Mouse (Mus musculus): ENCODE data around the gene Opn1mw. TPM values are rescaled to one million over a fixed set of nuclear protein-coding genes. Genes with fewer than 3 reads are reported as not detected.
A peak's percentile ranks its signal among the peaks of the same experiment; 100 is the strongest.
"Not testable (repeated sequence)": the region's sequence is repeated elsewhere in the genome, so short reads cannot be mapped to it uniquely, and the experiment has no call there.

Opn1mw gene
- not detected for total RNA-seq (2021)
- long read RNA-seq, experiment 1, partial matches to known transcripts = 0 of 1 reads
- long read RNA-seq, experiment 1, other reads (novel, unspliced or antisense) = 0 of 1 reads
- long read RNA-seq, experiment 2 = 0 reads

GRCm38 (mm10) chrX:74127164-74127563 is at the start of gene Opn1mw:
Gene Opn1mw, plus strand, starts transcription at chrX:74127464.
- no peak for DNase-seq (ENCODE audit: low spot score)

DNA sequence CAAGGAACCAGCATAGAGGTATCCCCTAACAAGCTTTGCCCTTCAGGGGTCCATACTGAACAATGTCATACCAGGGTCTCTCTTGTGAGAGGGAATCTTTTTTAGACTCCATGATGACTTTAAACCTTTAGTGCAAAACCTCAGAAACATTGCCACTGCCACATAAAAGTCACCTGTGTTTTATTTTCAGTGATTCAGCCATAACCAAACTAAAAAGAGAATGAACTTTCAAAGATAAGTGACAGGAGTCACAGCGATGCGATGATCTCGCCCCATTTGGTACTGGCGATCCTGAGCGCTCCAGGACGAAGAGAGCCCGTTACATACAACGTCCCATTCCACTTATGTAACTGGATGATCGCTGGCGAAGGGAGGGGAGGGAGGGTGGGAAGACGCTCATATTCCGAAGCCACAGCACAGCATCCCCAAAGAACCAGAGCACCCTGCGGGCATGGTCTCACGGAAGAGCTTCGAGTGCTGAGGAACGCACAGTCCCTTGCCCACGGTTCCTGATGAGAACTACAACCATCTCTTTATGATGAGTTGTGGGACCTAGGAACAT is 42.9 kb upstream of the Opn1mw start:
- DNase-seq (ENCODE audit: low spot score) = no peak

GRCm38 (mm10) chrX:74084946-74085498 is 42.2 kb upstream of the Opn1mw start:
- peak; percentile 73 for DNase-seq (ENCODE audit: low spot score)

- peak; percentile 98 for DNase-seq (ENCODE audit: low spot score)
These were observed 41.6 kb upstream of the Opn1mw start for GRCm38 (mm10) chrX:74085601-74086038.

GRCm38 (mm10) chrX:74095130-74095529 is 32.1 kb upstream of the Opn1mw start:
- DNase-seq (ENCODE audit: low spot score) = no peak

GRCm38 (mm10) chrX:74103457-74104188 is 23.6 kb upstream of the Opn1mw start:
- DNase-seq (ENCODE audit: low spot score) = peak; percentile 29

GRCm38 (mm10) chrX:74105916-74106315 is 21.3 kb upstream of the Opn1mw start:
- no peak for DNase-seq (ENCODE audit: low spot score)

GRCm38 (mm10) chrX:74108747-74109146 is 18.5 kb upstream of the Opn1mw start:
- peak; percentile 9 for DNase-seq (ENCODE audit: low spot score)

DNA sequence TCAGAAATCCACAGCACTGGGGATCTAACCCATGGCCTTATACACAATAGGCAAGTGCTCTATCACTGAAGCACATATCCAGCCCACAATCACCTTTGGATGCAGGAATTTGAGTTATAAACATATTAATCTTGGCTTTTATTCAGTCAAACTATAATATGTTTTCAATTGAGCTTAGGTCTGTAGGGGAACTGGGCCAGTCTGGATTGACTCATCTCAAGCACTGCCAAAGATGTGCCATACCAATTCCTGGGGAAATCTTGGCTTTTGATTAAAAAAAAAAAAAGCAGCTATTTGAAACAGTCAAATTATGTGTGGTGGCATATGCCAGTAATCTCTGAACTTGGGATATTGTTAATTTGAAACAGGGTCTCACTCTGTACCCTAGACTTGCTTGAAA is 13.2 kb upstream of the Opn1mw start:
- no peak for DNase-seq (ENCODE audit: low spot score)

GRCm38 (mm10) chrX:74115511-74115910 is 11.8 kb upstream of the Opn1mw start:
- DNase-seq (ENCODE audit: low spot score) = peak; percentile 56

GRCm38 (mm10) chrX:74124975-74125374 is 2.3 kb upstream of the Opn1mw start:
- DNase-seq (ENCODE audit: low spot score) = no peak

DNA sequence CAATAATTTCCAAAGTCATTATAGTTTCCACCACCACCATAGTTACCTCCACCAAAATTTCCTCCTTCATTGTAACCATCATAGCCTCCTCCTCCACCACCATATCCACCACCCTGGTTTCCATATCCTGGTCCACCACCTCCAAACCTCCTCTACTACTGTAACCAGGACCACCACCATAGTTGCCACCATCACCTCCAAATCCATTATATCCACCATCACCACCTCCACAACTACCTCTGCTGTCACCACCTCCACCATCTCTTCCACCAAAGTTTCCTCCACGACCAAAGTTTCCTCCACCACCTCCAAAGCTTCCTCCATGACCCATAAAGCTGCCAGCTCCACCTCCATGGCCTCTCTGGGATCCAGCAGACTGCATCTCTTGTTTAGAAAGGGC is 8.0 kb downstream of the Opn1mw start, which contains the start of gene Mecp2:
TSS of gene Mecp2 (minus strand) at position 101 of the 400 bp plus-strand sequence.
- DNase-seq (ENCODE audit: low spot score) = not testable (repeated sequence)

DNA sequence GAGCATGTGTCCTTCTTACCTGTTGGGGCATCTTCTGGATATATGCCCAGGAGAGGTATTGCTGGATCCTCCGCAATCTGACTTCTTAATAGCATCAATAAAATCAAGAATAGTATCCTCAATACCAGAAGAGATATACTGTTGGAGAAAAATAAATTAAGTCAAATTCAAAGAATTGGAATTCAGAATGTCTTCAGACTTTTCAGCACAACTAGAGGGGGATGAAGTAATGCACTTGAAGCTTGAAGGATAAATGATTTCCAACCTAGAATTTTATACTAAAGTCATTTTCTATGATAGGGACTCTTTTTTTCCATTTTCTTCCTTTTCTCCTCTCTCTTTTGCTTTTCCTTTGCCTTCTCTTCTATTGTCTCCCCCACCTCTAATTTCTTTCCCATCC is 40.5 kb downstream of the Opn1mw start, which contains the start of gene Tex28:
TSS of gene Tex28 (minus strand) at position 101 of the 400 bp plus-strand sequence.
- no peak for DNase-seq (ENCODE audit: low spot score)

DNA sequence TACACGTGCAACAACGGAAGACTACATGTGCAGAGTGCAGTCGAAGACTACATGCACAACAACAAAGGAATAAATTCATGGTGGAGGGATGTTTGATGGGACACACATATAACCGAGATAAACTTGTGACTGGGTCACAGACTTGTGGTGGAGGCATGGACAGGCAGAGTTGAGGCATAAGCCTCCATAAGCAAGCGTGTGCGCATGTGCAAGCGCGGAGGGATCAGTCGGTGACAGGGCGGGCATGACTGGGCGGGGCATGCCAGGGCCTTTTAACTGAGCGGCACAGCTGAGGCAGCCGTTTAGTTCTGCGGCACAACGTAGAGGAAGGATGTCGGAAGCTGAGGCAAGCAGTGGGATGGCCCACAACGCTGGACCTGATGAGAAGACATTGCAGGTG is 49.7 kb downstream of the Opn1mw start, which contains the start of gene Tktl1:
TSS of gene Tktl1 (plus strand) at position 301 of the 400 bp plus-strand sequence.
- no peak for DNase-seq (ENCODE audit: low spot score)

Other genes starting within 250 kb of the Opn1mw start
- not detected for gene Avpr2, start 235.4 kb upstream of the Opn1mw start, total RNA-seq (2021)
- 1 to 10 TPM; 1.5 to 2.7 TPM for gene L1cam, start 231.4 kb upstream of the Opn1mw start, total RNA-seq (2021)
- under 1 TPM; 0.33 to 0.43 TPM for gene Arhgap4, start 205.6 kb upstream of the Opn1mw start, total RNA-seq (2021)
- gene Naa10, start 205.5 kb upstream of the Opn1mw start, total RNA-seq (2021) = 10 to 100 TPM; 50.2 to 56.5 TPM
- gene Renbp, start 196.6 kb upstream of the Opn1mw start, total RNA-seq (2021) = 1 to 10 TPM; 1.6 to 2.0 TPM
- gene Hcfc1, start 161.1 kb upstream of the Opn1mw start, total RNA-seq (2021) = 10 to 100 TPM; 30.2 to 31.9 TPM
- 10 to 100 TPM; 35.6 to 36.1 TPM for gene Irak1, start 103.5 kb upstream of the Opn1mw start, total RNA-seq (2021)
- gene Mecp2, start 7.9 kb downstream of the Opn1mw start, total RNA-seq (2021) = 10 to 100 TPM; 27.7 to 29.2 TPM
- not detected for gene Tex28, start 40.4 kb downstream of the Opn1mw start, total RNA-seq (2021)
- gene Tktl1, start 49.8 kb downstream of the Opn1mw start, total RNA-seq (2021) = not detected
- gene Flna, start 122.4 kb downstream of the Opn1mw start, total RNA-seq (2021) = 10 to 100 TPM; 30.5 to 50.1 TPM
- 10 to 100 TPM; 25.0 to 32.4 TPM for gene Emd, start 127.2 kb downstream of the Opn1mw start, total RNA-seq (2021)
- 100 to 1,000 TPM; 172 to 189 TPM for gene Rpl10, start 143.3 kb downstream of the Opn1mw start, total RNA-seq (2021)
- 10 to 100 TPM; 40.2 to 47.4 TPM for gene Taz, start 154.4 kb downstream of the Opn1mw start, total RNA-seq (2021)
- 100 to 1,000 TPM; 114 to 124 TPM for gene Dnase1l1, start 154.9 kb downstream of the Opn1mw start, total RNA-seq (2021)
- 10 to 100 TPM; 92.1 to 95.3 TPM for gene Atp6ap1, start 169.6 kb downstream of the Opn1mw start, total RNA-seq (2021)
- 10 to 100 TPM; 27.9 to 35.9 TPM for gene Gdi1, start 177.5 kb downstream of the Opn1mw start, total RNA-seq (2021)
- gene Fam50a, start 185.6 kb downstream of the Opn1mw start, total RNA-seq (2021) = 10 to 100 TPM; 21.1 to 27.3 TPM
- under 1 TPM; 0.37 to 0.52 TPM for gene Plxna3, start 201.6 kb downstream of the Opn1mw start, total RNA-seq (2021)
- gene Lage3, start 226.2 kb downstream of the Opn1mw start, total RNA-seq (2021) = 10 to 100 TPM; 39.8 to 40.6 TPM
- 10 to 100 TPM; 55.7 to 58.4 TPM for gene Ubl4a, start 245.8 kb downstream of the Opn1mw start, total RNA-seq (2021)
- 1 to 10 TPM; 1.9 to 3.8 TPM for gene Slc10a3, start 245.9 kb downstream of the Opn1mw start, total RNA-seq (2021)

All from gastrocnemius, adult 18-20 months (tissue).